Mouse (Mus musculus): ENCODE results near the gene Tmem51. TPM values are rescaled to one million over a fixed set of nuclear protein-coding genes. Genes with fewer than 3 reads are reported as not detected.

Tmem51 gene
- total and polyA plus RNA-seq, 3 experiments: 1.4 to 8.0 (median 8.0) TPM

DNA sequence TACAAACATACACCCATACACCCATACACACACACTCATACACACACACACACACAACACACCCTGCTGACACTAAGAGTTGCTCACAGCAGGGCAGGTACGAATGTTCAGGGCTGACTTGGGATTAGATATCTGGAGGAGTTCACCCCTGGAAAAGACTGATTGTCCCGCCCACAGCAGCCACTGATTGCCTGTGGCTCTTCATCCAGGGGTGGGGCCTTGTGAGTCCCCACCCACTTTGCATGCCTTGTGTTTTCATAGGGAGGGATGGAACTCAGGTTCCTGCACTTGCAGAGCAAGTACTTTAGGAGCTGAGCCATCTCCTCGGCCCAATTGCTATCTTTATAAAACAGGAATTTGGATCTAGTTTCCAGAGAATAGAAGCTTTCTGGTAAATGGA is 102.6 kb downstream of the Tmem51 start:
- dilution Hi-C loops (cut with MboI; ENCODE audit: extremely low pct_ligation_motif_present, extremely low pct_unique_long_range_greater_than_20kb, low sequenced_read_pairs): no loop called here
- DNase-seq (ENCODE audit: extremely low read depth): no peak
- peaks cover 3% of the 10 kb centered on the region for H3K9me3 ChIP-seq (replicated peaks; ENCODE audit: low read length)

More for the DNA sequence above, 102.6 kb downstream of the Tmem51 start:
- no peaks in the 10 kb centered on the region for H3K36me3 ChIP-seq (replicated peaks in 1 of 2; ENCODE audit: control insufficient read depth in 1 of 2, insufficient read depth in 1 of 2, low read length in 1 of 2)
- H3K27me3 ChIP-seq (replicated peaks): peaks cover 17% of the 10 kb centered on the region
- peaks cover 0 to 11% of the 10 kb centered on the region in 2 experiments; a peak in 2 of 4 replicates for H3K4me1 ChIP-seq (ENCODE audit: control insufficient read depth in 1 of 2, insufficient read depth in 2 of 2)
- no peak overlapping the region for H3K4me2 ChIP-seq (ENCODE audit: insufficient read depth, low read depth, poor library complexity, severe bottlenecking)
- H3K4me3 ChIP-seq (replicated peaks in 1 of 3; ENCODE audit: low read depth in 2 of 3, low read length in 2 of 3, poor library complexity in 1 of 3): no peak overlapping the region
- H3K27ac ChIP-seq (ENCODE audit: insufficient read depth, low read depth): no peak overlapping the region
- H3K79me2 ChIP-seq (replicated peaks; ENCODE audit: control insufficient read depth, extremely low read depth, insufficient read depth, poor library complexity, severe bottlenecking): no peaks in the 10 kb centered on the region
- TF ChIP-seq BHLHE40 (IDR thresholded peaks at IDR 0.05; ENCODE audit: low read depth, low read length) (no peak), ETS1 (conservative IDR thresholded peaks at IDR 0.05; ENCODE audit: low read depth, low read length) (no peak), SIN3A (IDR thresholded peaks at IDR 0.05; ENCODE audit: low read length) (no peak), MYC (IDR thresholded peaks at IDR 0.05; ENCODE audit: low read depth, low read length) (no peak), ZC3H11A (IDR thresholded peaks at IDR 0.05; ENCODE audit: low read depth, low read length) (no peak), NELFE (IDR thresholded peaks at IDR 0.05; ENCODE audit: low read depth, low read length) (no peak), NRF1 (IDR thresholded peaks at IDR 0.05; ENCODE audit: low read depth, low read length) (no peak), POLR2AphosphoS2 (IDR thresholded peaks at IDR 0.05; ENCODE audit: low read depth, low read length) (no peak), E2F4 (IDR thresholded peaks at IDR 0.05; ENCODE audit: insufficient replicate concordance, low read depth, low read length) (no peak), GABPA (IDR thresholded peaks at IDR 0.05; ENCODE audit: insufficient replicate concordance, low read depth, low read length) (no peak), JUND (conservative IDR thresholded peaks at IDR 0.05; ENCODE audit: low read depth, low read length) (no peak), CHD2 (IDR thresholded peaks at IDR 0.05; ENCODE audit: low read length) (no peak), MEF2A (IDR thresholded peaks at IDR 0.05; ENCODE audit: borderline replicate concordance, low read depth, low read length) (no peak), MAZ (IDR thresholded peaks at IDR 0.05; ENCODE audit: low read depth, low read length) (no peak), MAFK (IDR thresholded peaks at IDR 0.05; ENCODE audit: insufficient replicate concordance, low read length) (no peak)
- in situ Hi-C loops (cut with MboI; ENCODE audit: low pct_ligation_motif_present, low pct_unique_long_range_greater_than_20kb, low sequenced_read_pairs): no loop called here
- no peak overlapping the region for H3K9ac ChIP-seq (ENCODE audit: insufficient read depth, low read depth)

Other genes starting within 250 kb of the Tmem51 start
- gene Ctrc, start 237.9 kb downstream of the Tmem51 start, total RNA-seq (2012; rRNA removed): not detected in 2 replicates
- gene Ctrc, start 237.9 kb downstream of the Tmem51 start, total RNA-seq (2014; rRNA removed): not detected in 2 replicates
- not detected in 2 replicates for gene Ctrc, start 237.9 kb downstream of the Tmem51 start, polyA plus RNA-seq (2012; ENCODE audit: insufficient read length, low read depth)
- 43.8 and 51.5 TPM in 2 replicates for gene Efhd2, start 209.4 kb downstream of the Tmem51 start, total RNA-seq (2012; rRNA removed)
- 34.7 and 44.1 TPM in 2 replicates for gene Efhd2, start 209.4 kb downstream of the Tmem51 start, total RNA-seq (2014; rRNA removed)
- 132 and 143 TPM in 2 replicates for gene Efhd2, start 209.4 kb downstream of the Tmem51 start, polyA plus RNA-seq (2012; ENCODE audit: insufficient read length, low read depth)
- 3.8 and 4.8 TPM in 2 replicates for gene Fhad1, start 69.2 kb downstream of the Tmem51 start, total RNA-seq (2012; rRNA removed)
- 5.3 and 5.5 TPM in 2 replicates for gene Fhad1, start 69.2 kb downstream of the Tmem51 start, total RNA-seq (2014; rRNA removed)
- gene Fhad1, start 69.2 kb downstream of the Tmem51 start, polyA plus RNA-seq (2012; ENCODE audit: insufficient read length, low read depth): 8.6 and 10.1 TPM in 2 replicates
- 3.7 and 4.2 TPM in 2 replicates for gene Kazn, start 155.1 kb upstream of the Tmem51 start, total RNA-seq (2012; rRNA removed)
- gene Kazn, start 155.1 kb upstream of the Tmem51 start, total RNA-seq (2014; rRNA removed): 1.3 and 2.0 TPM in 2 replicates
- gene Kazn, start 155.1 kb upstream of the Tmem51 start, polyA plus RNA-seq (2012; ENCODE audit: insufficient read length, low read depth): 9.4 and 9.7 TPM in 2 replicates

Data from CH12.LX (cell line).